In the genomic region with DNA sequence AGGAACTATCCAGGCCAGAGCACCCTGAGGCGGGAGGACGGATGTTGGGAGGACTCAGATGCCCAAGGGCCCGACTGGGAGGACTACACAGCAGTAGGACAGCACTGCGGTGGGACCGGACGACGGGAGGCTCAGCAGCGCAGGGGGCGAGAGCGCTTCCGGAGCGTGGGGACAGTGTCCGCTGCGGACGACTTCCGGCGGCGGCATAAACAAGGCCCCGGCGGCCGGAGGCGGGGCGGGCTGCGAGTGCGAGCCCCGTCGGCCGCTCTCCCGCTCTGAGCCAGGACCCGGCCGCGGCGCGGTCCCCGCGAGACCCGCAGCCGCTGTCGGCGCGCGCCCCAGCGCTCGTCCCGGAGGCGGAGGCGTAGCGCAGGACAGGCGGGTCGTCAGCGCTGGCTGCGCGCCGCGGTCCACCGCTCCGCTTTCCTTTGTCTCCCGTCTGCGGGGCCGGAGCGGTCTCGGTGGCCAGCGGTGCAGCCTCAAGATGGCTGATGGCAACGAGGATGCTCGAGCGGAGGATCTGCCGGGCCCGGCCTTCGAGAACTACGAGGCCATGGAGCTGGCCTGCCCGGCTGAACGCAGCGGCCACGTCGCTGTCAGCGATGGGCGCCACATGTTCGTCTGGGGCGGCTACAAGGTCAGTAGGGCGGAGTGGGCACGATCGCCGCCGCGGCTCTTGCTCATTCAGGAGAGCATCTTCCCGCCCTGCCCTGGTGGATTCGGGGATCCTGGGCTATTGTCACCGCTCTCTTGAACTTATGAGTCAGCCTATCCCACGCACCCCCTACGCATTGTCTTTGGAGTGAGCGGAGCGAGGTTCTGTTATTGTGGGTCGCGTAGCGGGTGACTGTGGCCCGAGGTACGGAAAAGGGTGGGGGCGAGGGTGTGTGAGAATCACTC, we compare ENCODE assay signal across 8 mouse cellular contexts. TPM values are rescaled to one million over a fixed set of nuclear protein-coding genes. Genes with fewer than 3 reads are reported as not detected.
A peak's percentile ranks its signal among the peaks of the same experiment; 100 is the strongest.
DNase-seq lines count a peak whose midpoint lies in the region; ATAC-seq and TF ChIP-seq lines count a peak whose summit lies in the region.

Gene Klhdc2 (plus strand): TSS at position 171 of the 900 bp plus-strand sequence.

- H3K4me3 ChIP-seq in G1E (ENCODE audit: low read depth, low read length), result peak within 1 kb of the TSS; percentile 76
- H3K4me3 ChIP-seq in forebrain, postnatal 0 days (ENCODE audit: low read depth, low read length), result peak within 1 kb of the TSS; percentile 99
- H3K4me3 ChIP-seq in lung, embryonic 15.5 days, result peak within 1 kb of the TSS; percentile 65

- peak within 1 kb of the TSS; percentile 57 for H3K4me2 ChIP-seq in forebrain, postnatal 0 days (ENCODE audit: low read depth)
- peak within 1 kb of the TSS; percentile 74 for H3K4me2 ChIP-seq in lung, embryonic 15.5 days

- H3K9ac ChIP-seq in forebrain, postnatal 0 days, result peak within 1 kb of the TSS; percentile 99
- peak within 1 kb of the TSS; percentile 79 for H3K9ac ChIP-seq in lung, embryonic 15.5 days

- ATAC-seq in G1E (ENCODE audit: extremely low read depth, insufficient number of reproducible peaks, low FRiP score, poor library complexity, severe bottlenecking), result peak; percentile 81
- ATAC-seq in forebrain, postnatal 0 days, result peak; percentile 98
- ATAC-seq in lung, embryonic 15.5 days (ENCODE audit: borderline replicate concordance, extremely low read depth, low FRiP score, low TSS enrichment), result peak; percentile 95

- peak within 1 kb of the TSS; percentile 98 for H3K27ac ChIP-seq in forebrain, postnatal 0 days (ENCODE audit: low read depth, low read length)
- H3K27ac ChIP-seq in lung, embryonic 15.5 days, result peak within 1 kb of the TSS; percentile 94

- H3K9me3 ChIP-seq in G1E (replicated peaks), result no peaks in the 10 kb centered on the region
- H3K9me3 ChIP-seq in forebrain, postnatal 0 days (ENCODE audit: low read length), result no peaks in the 10 kb centered on the region
- H3K9me3 ChIP-seq in lung, embryonic 15.5 days, result no peaks in the 10 kb centered on the region

- TF ChIP-seq CTCF in G1E (IDR thresholded peaks at IDR 0.05; ENCODE audit: low read depth, low read length), result no peak
- 0 out of 2 replicates have a peak, but pooled peaks have one; percentile 8 for TF ChIP-seq CTCF in forebrain, postnatal 0 days (IDR thresholded peaks at IDR 0.05; ENCODE audit: low read depth)

- DNase-seq in G1E (ENCODE audit: low spot score), result peak; percentile 89
- DNase-seq in cerebellum, adult 18-20 months, result peak; percentile 88 to 90
- DNase-seq in forebrain, postnatal 0 days, result peak; percentile 90
- DNase-seq in heart, postnatal 4 days, result peak; percentile 90
- DNase-seq in layer of hippocampus, adult 8-10 months (ENCODE audit: low spot score in 2 of 2), result peak; percentile 87 to 88
- DNase-seq in ovary, adult 18-20 months (ENCODE audit: low spot score), result peak; percentile 82
- DNase-seq in thymus, postnatal 0 days (ENCODE audit: low spot score), result peak; percentile 53

- H3K36me3 ChIP-seq in G1E (replicated peaks), result peaks cover 31% of the 10 kb centered on the region
- peaks cover 8% of the 10 kb centered on the region for H3K36me3 ChIP-seq in forebrain, postnatal 0 days (ENCODE audit: insufficient read depth)
- H3K36me3 ChIP-seq in lung, embryonic 15.5 days, result peaks cover 10% of the 10 kb centered on the region

- under 1% methylated on average over 74 of the region's 98 CpGs for WGBS in forebrain, postnatal 0 days
- WGBS in lung, embryonic 15.5 days, result under 1% methylated on average over 98 of the region's 98 CpGs

- H3K4me1 ChIP-seq in G1E (ENCODE audit: insufficient read depth, low read depth, low read length), result peaks cover 48% of the 10 kb centered on the region
- no peaks in the 10 kb centered on the region for H3K4me1 ChIP-seq in forebrain, postnatal 0 days (ENCODE audit: insufficient read depth)
- peaks cover 29% of the 10 kb centered on the region for H3K4me1 ChIP-seq in lung, embryonic 15.5 days

- 0 out of 2 replicates have a peak, but pooled peaks cover 6% of the 10 kb centered on the region for H3K27me3 ChIP-seq in G1E (ENCODE audit: insufficient read depth, low read length)
- no peaks in the 10 kb centered on the region for H3K27me3 ChIP-seq in forebrain, postnatal 0 days (ENCODE audit: insufficient read depth, low read length)
- no peaks in the 10 kb centered on the region for H3K27me3 ChIP-seq in lung, embryonic 15.5 days

RNA-seq across cellular contexts. Expression of gene Klhdc2, which starts in this region (rescaled TPM):
- total RNA-seq in G1E (2014; fragmentation: Nextera tagmentation) (129 and 134 TPM in 2 replicates), G1E (2017) (127 and 141 TPM in 2 replicates)
- 33.6 and 41.4 TPM in 2 replicates for polyA plus RNA-seq in G1E (2012)
- total RNA-seq in forebrain, postnatal 0 days (2014; rRNA removed), result 330 and 340 TPM in 2 replicates
- polyA plus RNA-seq in forebrain, postnatal 0 days (2015; fragmentation: Nextera tagmentation; extraction: Ambion mirVana), result 260 and 264 TPM in 2 replicates
- 100 to 1,000 TPM in 1 of 2 experiments, 10 to 100 TPM in 1; 99.3 to 107 TPM for total RNA-seq in heart, postnatal 4 days (2021)
- total RNA-seq in layer of hippocampus, adult 8-10 months (2022), result 100 to 1,000 TPM; 121 to 127 (median 123) TPM
- 124 and 131 TPM in 2 replicates for polyA plus RNA-seq in lung, embryonic 15.5 days (2015; fragmentation: Nextera tagmentation; extraction: Ambion mirVana)
- polyA plus RNA-seq in thymus, postnatal 0 days (2015; fragmentation: Nextera tagmentation; extraction: Ambion mirVana), result 37.9 and 38.8 TPM in 2 replicates

Comparison
In these comparisons a context has a peak if more than half of its experiments do, and no peak if none do; other contexts are left out.
1. Peak in every context shown above with its lines: DNase-seq, ATAC-seq, H3K4me3 ChIP-seq and H3K27ac ChIP-seq.